Mouse (Mus musculus): ENCODE measurements around the gene Nus1. TPM values are rescaled to one million over a fixed set of nuclear protein-coding genes. Genes with fewer than 3 reads are reported as not detected.

The Nus1 gene
- polyA plus RNA-seq (2012; rRNA removed): 15.0 and 18.6 TPM in 2 replicates

GRCm38 (mm10) chr10:52417299-52417997 lies at the start of gene Nus1:
TSS of gene Nus1 (plus strand) at chr10:52417547.
- DNase-seq (ENCODE audit: low read depth): peak; percentile 56

DNA sequence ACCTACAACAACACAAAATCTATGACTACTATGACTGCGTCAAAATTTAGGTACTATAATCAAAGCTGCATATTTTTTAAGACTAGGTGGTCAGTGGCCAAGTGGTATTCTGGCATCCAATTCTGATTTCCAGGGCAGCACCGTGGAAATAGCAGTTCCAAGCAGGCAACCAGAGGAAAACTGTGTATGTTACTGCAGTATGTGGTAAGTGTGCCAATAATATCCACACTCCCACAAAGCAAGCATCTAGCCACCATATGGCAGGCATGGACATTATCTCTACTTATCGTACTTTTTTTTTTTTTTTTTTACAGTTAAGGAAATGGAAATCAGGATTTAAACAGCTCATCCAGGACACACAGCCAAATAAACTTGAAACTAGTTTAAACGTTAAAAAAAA lies 49.0 kb upstream of the Nus1 start:
- DNase-seq (ENCODE audit: low read depth): no peak

DNA sequence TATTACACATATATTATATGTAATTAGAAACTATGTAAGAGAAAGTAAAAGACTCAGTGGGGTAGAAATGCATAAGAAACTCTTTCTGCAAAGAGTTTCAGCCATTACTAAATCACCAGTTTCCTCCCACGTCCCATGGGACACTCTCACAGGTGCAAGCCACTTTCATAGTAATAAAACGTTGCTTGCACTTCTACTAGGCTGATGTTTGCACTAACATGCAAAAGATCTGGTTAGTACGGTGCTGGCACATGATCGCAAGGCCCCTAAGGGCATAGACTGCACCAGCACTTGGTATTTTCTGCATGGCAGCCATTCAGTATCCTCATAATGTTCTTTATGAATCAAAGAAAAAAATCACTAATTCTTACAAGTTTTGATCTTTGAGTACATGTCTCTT lies 43.5 kb upstream of the Nus1 start:
- DNase-seq (ENCODE audit: low read depth): no peak

- DNase-seq (ENCODE audit: low read depth): no peak
These were observed 42.7 kb upstream of the Nus1 start for GRCm38 (mm10) chr10:52374651-52375050.

- no peak for DNase-seq (ENCODE audit: low read depth)
These were observed 40.9 kb upstream of the Nus1 start for GRCm38 (mm10) chr10:52376422-52376821.

DNA sequence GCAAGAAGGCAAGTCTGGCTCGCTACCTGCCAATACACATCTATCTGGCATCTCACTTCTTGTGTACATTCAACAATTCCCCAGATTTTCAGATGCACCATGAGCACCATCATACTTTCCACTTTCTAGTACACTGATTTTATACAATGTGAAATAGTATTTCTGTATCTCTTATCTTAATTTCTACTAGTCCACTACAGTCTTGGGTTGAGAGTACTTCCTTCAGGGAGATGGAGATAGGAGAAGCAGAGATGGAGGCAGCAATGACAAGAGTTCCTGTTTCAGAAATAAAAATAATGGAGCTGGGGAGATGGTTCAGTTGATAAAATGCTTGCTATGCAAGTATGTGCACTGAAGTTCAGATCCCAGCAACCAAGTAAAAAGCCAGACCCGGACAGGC lies 39.5 kb upstream of the Nus1 start:
- no peak for DNase-seq (ENCODE audit: low read depth)

- no peak for DNase-seq (ENCODE audit: low read depth)
These were observed 36.0 kb upstream of the Nus1 start for GRCm38 (mm10) chr10:52381321-52381801.

DNA sequence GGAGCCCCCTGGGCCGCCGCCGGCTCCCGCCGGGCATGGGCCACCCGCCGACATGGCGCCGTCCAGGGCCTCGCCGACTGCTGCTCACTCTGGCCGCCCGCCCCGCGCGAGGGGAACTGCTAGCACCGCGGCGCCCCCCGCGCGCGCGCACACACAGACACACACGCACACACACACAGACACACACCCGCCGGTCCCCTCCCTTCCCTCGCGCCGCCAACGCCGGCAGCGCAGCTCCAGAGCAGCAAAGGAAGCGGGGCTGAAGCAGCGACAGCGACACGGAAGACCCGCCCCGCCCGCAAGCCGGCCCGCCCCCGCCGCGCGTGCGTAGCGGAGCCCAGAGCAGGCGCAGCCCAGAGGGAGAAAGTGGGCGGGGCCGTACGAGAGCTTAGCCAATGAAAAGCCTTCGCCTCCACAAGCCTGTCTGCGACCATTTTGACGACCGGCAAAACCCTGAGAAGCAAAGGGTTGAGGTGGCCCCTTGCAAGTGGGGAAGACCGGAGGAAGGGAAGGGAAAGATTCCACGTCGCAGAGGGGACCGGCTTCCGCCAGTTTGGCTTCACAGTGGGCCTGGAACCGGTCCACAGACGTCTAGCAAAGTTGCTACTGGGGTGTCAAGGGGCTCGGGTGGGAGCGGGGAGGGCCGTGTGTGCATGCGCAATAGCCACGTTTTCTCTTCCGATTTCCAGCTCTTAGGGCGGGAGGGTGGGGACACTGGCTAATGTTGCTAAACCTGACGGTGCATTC lies 35.3 kb upstream of the Nus1 start, which contains the start of gene Gopc:
TSS of gene Gopc (minus strand) at position 280 of the 747 bp plus-strand sequence.
- peak; percentile 75 for DNase-seq (ENCODE audit: low read depth)

GRCm38 (mm10) chr10:52383022-52383421 lies 34.3 kb upstream of the Nus1 start:
- DNase-seq (ENCODE audit: low read depth): peak; percentile 88

DNA sequence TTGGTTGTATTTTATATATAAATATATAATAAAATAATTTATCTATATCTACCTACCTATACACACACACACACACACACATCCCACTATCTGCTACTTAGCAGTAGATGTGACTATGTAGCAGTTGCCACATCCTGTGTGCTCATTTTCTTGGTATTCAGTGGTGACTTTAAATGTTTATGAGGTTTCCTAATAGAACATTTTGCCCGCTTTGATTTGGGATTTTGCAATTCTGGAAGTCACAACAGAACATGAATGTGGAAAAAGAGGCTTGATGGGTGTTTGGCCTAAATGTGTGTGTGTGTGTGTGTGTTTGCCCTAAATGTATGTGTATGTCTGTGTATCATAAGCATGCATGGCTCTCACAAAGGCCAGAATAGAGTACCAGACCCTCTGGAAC lies 33.8 kb upstream of the Nus1 start:
- DNase-seq (ENCODE audit: low read depth): no peak

DNA sequence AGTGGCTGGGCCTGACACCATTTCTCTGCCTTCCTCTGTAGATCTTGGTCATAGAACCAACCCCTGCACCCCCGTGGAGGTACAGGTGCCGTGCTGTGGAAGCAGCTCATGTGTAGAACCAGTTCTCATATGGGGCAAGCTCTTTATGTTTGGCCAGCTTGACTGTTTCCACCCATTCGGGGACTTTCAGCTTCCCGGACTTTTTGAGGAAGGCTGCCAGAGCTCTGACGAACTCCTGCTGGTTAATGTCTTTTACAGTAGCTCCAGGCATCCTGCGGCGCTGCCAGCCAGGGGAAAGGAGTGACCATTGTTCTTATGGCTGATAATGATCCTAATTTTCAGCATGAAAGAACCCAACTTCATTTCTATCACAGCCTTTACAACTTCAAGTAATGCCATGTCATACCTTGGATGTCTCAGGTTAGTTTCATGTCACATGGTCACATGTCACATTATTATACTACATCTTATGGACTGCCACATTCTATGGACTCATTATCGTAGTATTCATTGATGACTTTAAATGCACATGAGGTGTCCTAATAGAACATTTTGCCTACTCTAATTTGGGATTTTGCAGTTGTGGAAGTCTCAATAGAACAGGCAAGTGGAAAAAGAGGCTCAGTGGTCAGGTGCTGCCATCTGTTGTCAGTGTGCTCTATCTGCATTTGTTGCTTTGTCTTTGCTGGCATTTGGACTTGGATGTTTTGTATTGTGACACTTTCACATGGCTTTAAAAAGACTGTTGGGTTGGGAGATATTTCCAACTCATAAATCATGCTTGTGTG lies 32.3 kb upstream of the Nus1 start:
- DNase-seq (ENCODE audit: low read depth): peak; percentile 41

GRCm38 (mm10) chr10:52387192-52387591 lies 30.2 kb upstream of the Nus1 start:
- no peak for DNase-seq (ENCODE audit: low read depth)

DNA sequence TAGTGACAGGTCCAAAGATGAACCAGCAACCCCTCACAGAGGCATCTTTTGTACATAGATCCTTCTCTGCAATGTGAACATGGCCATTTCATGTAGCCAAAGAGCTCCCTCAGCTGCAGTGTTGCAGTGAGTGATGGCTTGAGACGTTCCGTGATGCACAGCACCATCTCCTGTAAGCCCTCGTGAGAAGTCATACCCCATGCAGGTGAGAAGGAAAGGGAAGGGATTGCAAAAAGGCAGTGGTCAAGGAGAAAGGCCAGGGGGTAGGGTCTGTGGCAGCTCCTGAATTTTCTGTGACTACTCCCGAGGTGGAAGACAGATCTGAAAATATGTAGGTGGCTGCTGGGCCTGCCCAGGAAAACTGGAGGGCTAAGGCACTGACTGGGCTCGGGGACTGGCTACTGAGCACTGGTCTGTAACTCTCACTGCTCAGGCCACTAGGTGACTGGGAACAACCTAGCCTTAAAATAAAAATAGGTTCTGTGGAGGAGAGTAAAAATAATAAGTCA lies 28.4 kb upstream of the Nus1 start, which contains the start of gene Nepn:
TSS of gene Nepn (plus strand) at position 51 of the 509 bp plus-strand sequence.
- DNase-seq (ENCODE audit: low read depth): no peak

- no peak for DNase-seq (ENCODE audit: low read depth)
These were observed 27.9 kb upstream of the Nus1 start for GRCm38 (mm10) chr10:52389438-52389837.

GRCm38 (mm10) chr10:52391208-52391607 lies 26.1 kb upstream of the Nus1 start:
- DNase-seq (ENCODE audit: low read depth): no peak

- no peak for DNase-seq (ENCODE audit: low read depth)
These were observed 20.7 kb upstream of the Nus1 start for GRCm38 (mm10) chr10:52396647-52397046.

DNA sequence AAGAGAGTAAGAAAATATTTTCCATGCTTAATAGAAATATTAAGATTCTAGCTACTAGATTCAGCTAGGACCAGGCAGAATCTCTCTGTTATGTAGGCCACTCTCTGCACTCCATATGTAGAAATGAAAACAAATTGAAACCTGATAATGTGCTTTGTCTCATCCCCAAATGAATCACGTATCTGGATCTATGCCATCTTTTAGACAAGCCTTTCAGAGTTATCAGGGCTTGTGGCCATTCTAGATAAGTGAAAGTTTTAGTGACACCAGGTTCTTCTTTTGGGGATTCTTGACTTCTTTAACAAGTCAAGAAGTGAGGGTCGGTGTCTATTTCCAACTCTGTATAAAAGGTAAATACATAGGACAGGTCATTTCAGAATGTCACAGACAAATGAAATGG lies 18.6 kb upstream of the Nus1 start:
- DNase-seq (ENCODE audit: low read depth): no peak

GRCm38 (mm10) chr10:52399722-52400121 lies 17.6 kb upstream of the Nus1 start:
- peak; percentile 70 for DNase-seq (ENCODE audit: low read depth)

DNA sequence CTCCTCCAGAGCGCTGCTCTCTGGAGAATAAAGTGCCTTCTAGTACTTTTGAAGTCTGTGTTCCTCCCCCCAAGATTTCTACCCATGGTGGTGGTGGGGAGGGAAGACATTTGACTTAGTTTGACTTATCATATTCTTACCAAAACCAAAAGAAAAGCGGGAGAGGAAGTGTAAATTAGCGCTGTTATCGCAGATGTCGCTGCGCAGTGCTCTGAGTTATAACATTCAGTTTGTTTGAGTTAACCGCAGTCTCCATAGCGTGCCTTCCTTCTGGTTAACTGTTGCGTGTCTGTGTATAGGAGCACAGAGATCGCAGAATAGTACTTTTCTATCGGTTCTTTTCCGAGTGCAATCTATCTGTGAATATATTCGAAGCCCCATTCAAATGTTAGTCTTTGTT lies 12.2 kb upstream of the Nus1 start:
- DNase-seq (ENCODE audit: low read depth): no peak

DNA sequence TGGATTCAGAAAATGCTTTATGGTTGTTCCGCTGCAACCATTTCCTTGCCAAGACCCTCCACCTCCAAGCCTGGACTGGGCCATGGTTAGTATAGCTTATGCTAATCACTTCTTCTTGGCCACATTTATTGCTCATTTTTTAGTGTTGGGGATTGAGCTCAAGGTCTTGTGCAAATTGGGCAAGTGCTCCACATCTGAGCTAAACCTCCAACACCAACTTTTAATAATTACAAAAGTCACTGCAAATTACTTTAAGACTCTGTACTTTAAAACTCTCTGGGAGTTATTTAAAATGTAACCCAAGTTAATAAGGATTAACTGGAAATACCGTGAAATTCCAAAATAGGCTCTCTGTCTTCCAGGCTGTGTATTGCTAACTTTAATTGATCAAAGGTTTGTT lies 9.8 kb upstream of the Nus1 start:
- DNase-seq (ENCODE audit: low read depth): no peak

DNA sequence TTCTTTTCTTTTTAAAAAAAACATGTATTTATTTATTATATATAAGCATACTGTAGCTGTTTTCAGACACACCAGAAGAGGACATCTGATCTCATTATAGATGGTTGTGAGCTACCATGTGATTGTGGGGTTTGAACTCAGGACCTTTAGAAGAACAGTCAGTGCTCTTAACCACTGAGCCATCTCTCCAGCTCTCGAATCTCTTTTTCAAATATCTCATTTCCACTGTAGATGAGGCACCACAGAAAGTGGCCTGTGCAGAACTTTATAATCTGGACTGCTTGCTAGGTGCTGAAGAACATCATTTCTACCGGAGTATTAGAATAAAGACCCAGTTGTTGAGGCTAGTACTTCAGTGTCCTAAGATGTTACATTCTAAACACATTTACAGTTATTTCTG lies 2.3 kb upstream of the Nus1 start:
- DNase-seq (ENCODE audit: low read depth): no peak

DNA sequence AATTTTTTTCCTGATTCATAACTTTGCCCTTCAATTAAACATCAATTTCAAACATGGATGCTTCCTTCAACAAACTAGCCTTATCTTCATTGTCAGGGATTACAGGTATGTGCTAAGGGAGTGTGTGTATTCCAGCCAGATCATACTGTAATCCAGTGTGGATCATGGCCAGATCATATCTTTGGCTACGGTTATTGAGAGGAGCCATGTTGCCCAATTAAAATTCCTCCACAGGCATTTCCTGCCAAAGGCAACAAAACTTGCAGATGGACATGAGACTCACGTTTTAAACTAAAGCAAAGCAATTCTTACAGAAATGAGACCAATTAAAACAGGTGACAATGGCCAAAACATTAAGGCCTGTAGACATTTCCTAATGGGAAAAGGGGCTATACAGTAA lies 889 bp upstream of the Nus1 start:
- peak; percentile 75 for DNase-seq (ENCODE audit: low read depth)
